Mouse (Mus musculus) erythroblast, adult 5-6 weeks (primary cell): Measurements from ENCODE around the gene F10. TPM values are rescaled to one million over a fixed set of nuclear protein-coding genes. Genes with fewer than 3 reads are reported as not detected.

Experiments
- ATAC-seq: replicated peaks from 2 replicates; pipeline ENCODE4 v1.8.0; 2016; ENCODE audit warnings: moderate number of reproducible peaks, mild to moderate bottlenecking, moderate TSS enrichment, inconsistent platforms; ENCODE audit not compliant: poor library complexity, low FRiP score, severe bottlenecking
- total RNA-seq, 2 experiments: library from RNA; stranded (forward) in 1 of 2; stranded (reverse) in 1 of 2; fragments of 150-400 nt in 1 of 2; fragments of 200-764, 138-1000 nt in 1 of 2; gene quantifications; 2 replicates each; pipeline versions ENCODE4 v1.2.3 to v1.2.4; 2015 to 2017; ENCODE audit warnings: low replicate concordance in 2 of 2

The F10 gene
- total RNA-seq (2015; ENCODE audit: low replicate concordance) (0.77 and 17.6 TPM in 2 replicates), total RNA-seq (2017; ENCODE audit: low replicate concordance) (15.5 and 20.8 TPM in 2 replicates)

GRCm38 (mm10) chr8:13037015-13037414 is at the start of gene F10:
TSS of gene F10 (plus strand) at chr8:13037308.
- ATAC-seq = no peak

GRCm38 (mm10) chr8:12987571-12987970 is 49.5 kb upstream of the F10 start:
- ATAC-seq = no peak

- ATAC-seq = no peak
Observed at GRCm38 (mm10) chr8:12988722-12989430, 48.2 kb upstream of the F10 start.

GRCm38 (mm10) chr8:12991411-12991810 is 45.7 kb upstream of the F10 start:
- ATAC-seq = no peak

GRCm38 (mm10) chr8:12994468-12994867 is 42.6 kb upstream of the F10 start:
- ATAC-seq = no peak

- ATAC-seq = no peak
Observed at GRCm38 (mm10) chr8:12995481-12995880, 41.6 kb upstream of the F10 start.

- ATAC-seq = no peak
Observed at GRCm38 (mm10) chr8:12996831-12997275, 40.3 kb upstream of the F10 start.

- no peak for ATAC-seq
Observed at GRCm38 (mm10) chr8:12998331-12998730, 38.8 kb upstream of the F10 start.

- ATAC-seq = no peak
Observed at GRCm38 (mm10) chr8:12999793-13000192, 37.3 kb upstream of the F10 start.

- ATAC-seq = no peak
Observed at GRCm38 (mm10) chr8:13007458-13007857, 29.6 kb upstream of the F10 start.

GRCm38 (mm10) chr8:13010313-13010712 is 26.8 kb upstream of the F10 start:
- ATAC-seq = no peak

GRCm38 (mm10) chr8:13019560-13019959 is 17.5 kb upstream of the F10 start:
- no peak for ATAC-seq

GRCm38 (mm10) chr8:13021830-13022229 is 15.3 kb upstream of the F10 start:
- ATAC-seq = no peak

- no peak for ATAC-seq
Observed at GRCm38 (mm10) chr8:13025487-13026224, 11.5 kb upstream of the F10 start, which contains the start of gene F7. TSS of gene F7 (plus strand) at chr8:13026034.

- no peak for ATAC-seq
Observed at GRCm38 (mm10) chr8:13027615-13028014, 9.5 kb upstream of the F10 start.

GRCm38 (mm10) chr8:13028482-13028881 is 8.6 kb upstream of the F10 start:
- no peak for ATAC-seq

GRCm38 (mm10) chr8:13036346-13036812 is 729 bp upstream of the F10 start:
- ATAC-seq = no peak

- no peak for ATAC-seq
Observed at GRCm38 (mm10) chr8:13037569-13037968, 461 bp downstream of the F10 start.

GRCm38 (mm10) chr8:13039054-13039453 is 1.9 kb downstream of the F10 start:
- no peak for ATAC-seq

- ATAC-seq = no peak
Observed at GRCm38 (mm10) chr8:13041459-13041858, 4.4 kb downstream of the F10 start.

- no peak for ATAC-seq
Observed at GRCm38 (mm10) chr8:13047652-13048051, 10.5 kb downstream of the F10 start.
